Comparison of ENCODE assay signal across 30 mouse cellular contexts in the genomic region with DNA sequence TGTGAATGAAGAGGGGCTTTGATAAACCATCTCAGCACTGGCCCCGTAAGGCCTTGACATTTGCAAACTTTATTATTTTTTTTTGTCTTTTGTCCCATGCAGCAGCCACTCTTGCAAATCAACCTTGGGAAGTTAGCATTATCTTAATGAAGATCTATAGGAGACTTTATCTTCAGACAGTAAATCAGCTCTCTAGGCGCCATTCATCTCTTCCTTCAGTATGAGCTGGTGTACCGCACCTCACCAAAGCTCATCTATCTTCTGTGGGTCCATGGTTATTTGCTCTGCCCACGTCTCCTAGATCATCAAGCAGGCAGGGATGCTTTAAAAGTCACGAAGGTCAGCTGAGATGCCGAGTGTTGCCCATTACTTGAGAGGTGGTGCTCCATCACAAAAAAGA.
"Had no signal": no experiment of that assay in that cellular context is flagged by ENCODE, and none has a peak within 500 bp of the region (broad histone marks: within the 10 kb centered on the region; RNA-seq: fewer than 3 reads in every experiment).

No protein-coding gene starts in this region.

- H3K27ac ChIP-seq: heart, embryonic 13.5 days; heart, embryonic 15.5 days; hindbrain, embryonic 10.5 days; hindbrain, embryonic 12.5 days; hindbrain, embryonic 13.5 days; hindbrain, embryonic 14.5 days; hindbrain, embryonic 15.5 days; hindbrain, postnatal 0 days; intestine, embryonic 15.5 days; kidney, embryonic 15.5 days; kidney, postnatal 0 days; layer of hippocampus, adult 2 months; left cerebral cortex, adult 2 months had no signal

- DNase-seq: heart, postnatal 10 days; heart, postnatal 14 days; heart, postnatal 36 days; heart, postnatal 4 days; kidney, adult 11 months; kidney, adult 18-20 months; kidney, adult 2 months; kidney, adult 8-10 months; kidney, adult 9 months; kidney, postnatal 10 days; kidney, postnatal 14 days; kidney, postnatal 25 days; kidney, postnatal 36 days; kidney, postnatal 4 days; layer of hippocampus, adult 9-11 months; layer of hippocampus, postnatal 36 days had no signal

- H3K27me3 ChIP-seq: heart, embryonic 12.5 days; heart, embryonic 13.5 days; heart, embryonic 15.5 days; hindbrain, embryonic 12.5 days; hindbrain, embryonic 13.5 days; hindbrain, embryonic 15.5 days; intestine, embryonic 15.5 days; kidney, embryonic 15.5 days had no signal

- H3K4me3 ChIP-seq: heart, embryonic 12.5 days; heart, embryonic 13.5 days; heart, embryonic 15.5 days; hindbrain, embryonic 10.5 days; hindbrain, embryonic 12.5 days; hindbrain, embryonic 13.5 days; hindbrain, embryonic 15.5 days; intestine, embryonic 15.5 days; kidney, embryonic 15.5 days; layer of hippocampus, adult 2 months; left cerebral cortex, adult 2 months had no signal

- H3K9ac ChIP-seq: heart, embryonic 12.5 days; heart, embryonic 13.5 days; heart, embryonic 15.5 days; hindbrain, embryonic 12.5 days; hindbrain, embryonic 13.5 days; hindbrain, embryonic 14.5 days; hindbrain, embryonic 15.5 days; intestine, embryonic 15.5 days; kidney, embryonic 15.5 days had no signal

- H3K36me3 ChIP-seq: heart, embryonic 12.5 days; hindbrain, embryonic 10.5 days; hindbrain, embryonic 12.5 days; hindbrain, embryonic 13.5 days; hindbrain, embryonic 15.5 days; intestine, embryonic 15.5 days; kidney, embryonic 15.5 days had no signal
